Comparison of ENCODE assay signal across 9 mouse cellular contexts in genomic region chr7:111014893-111015292, GRCm38 (mm10). TPM values are rescaled to one million over a fixed set of nuclear protein-coding genes. Genes with fewer than 3 reads are reported as not detected.
A peak's percentile ranks its signal among the peaks of the same experiment; 100 is the strongest.
DNase-seq lines count a peak whose midpoint lies in the region; ATAC-seq and TF ChIP-seq lines count a peak whose summit lies in the region.
"Had no signal": no experiment of that assay in that cellular context is flagged by ENCODE, and none has a peak within 500 bp of the region (broad histone marks: within the 10 kb centered on the region; RNA-seq: fewer than 3 reads in every experiment).

No protein-coding gene starts in this region.

- peaks cover 26% of the 10 kb centered on the region for H3K9me3 ChIP-seq in E14TG2a.4 (ENCODE audit: low read length)
- no peaks in the 10 kb centered on the region for H3K9me3 ChIP-seq in forebrain, embryonic 15.5 days
- H3K9me3 ChIP-seq: limb, embryonic 15.5 days had no signal

- intact Hi-C loops in heart, postnatal 36 days (cut with DNase I), result loop anchor here (1.0 to 5.0 kb wide), 4 partner anchors 28 to 286 kb away; no protein-coding TSS in a partner anchor

- peak; percentile 84 for DNase-seq in c-Kit-positive CD71-positive TER-119-positive erythroid progenitor cells, embryonic 14.5 days (ENCODE audit: low spot score)
- DNase-seq in heart, postnatal 36 days, result peak; percentile 86 to 91
- peak; percentile 70 to 87 for DNase-seq in layer of hippocampus, adult 18-20 months (ENCODE audit: low spot score in 2 of 2)
- peak; percentile 83 for DNase-seq in lung, adult 2 months
- DNase-seq in thymus, adult 18-20 months, result peak; percentile 67 to 78

- peak; percentile 79 for ATAC-seq in forebrain, embryonic 15.5 days (replicated peaks)

- H3K27me3 ChIP-seq in E14TG2a.4 (ENCODE audit: insufficient read depth, low read length), result no peaks in the 10 kb centered on the region
- H3K27me3 ChIP-seq in forebrain, embryonic 15.5 days, result no peaks in the 10 kb centered on the region
- H3K27me3 ChIP-seq: limb, embryonic 15.5 days had no signal

- 38% methylated on average over 5 of the region's 5 CpGs for WGBS in forebrain, embryonic 15.5 days
- WGBS in lung, adult 2 months, result 12% methylated on average over 5 of the region's 5 CpGs
- WGBS in olfactory bulb, adult 2 months, result 39% methylated on average over 5 of the region's 5 CpGs

- no peaks in the 10 kb centered on the region for H3K4me1 ChIP-seq in E14TG2a.4 (replicated peaks; ENCODE audit: low read depth, low read length)
- H3K4me1 ChIP-seq in forebrain, embryonic 15.5 days, result no peaks in the 10 kb centered on the region
- no peaks in the 10 kb centered on the region for H3K4me1 ChIP-seq in lung, adult 2 months (ENCODE audit: control insufficient read depth, insufficient read depth, low read length)
- H3K4me1 ChIP-seq in olfactory bulb, adult 2 months (ENCODE audit: control insufficient read depth, insufficient read depth, low read length), result peaks cover 2% of the 10 kb centered on the region; the same call in 1 of the 2 replicates
- H3K4me1 ChIP-seq: limb, embryonic 15.5 days had no signal

- TF ChIP-seq POLR2A in lung, adult 2 months (IDR thresholded peaks at IDR 0.05; ENCODE audit: borderline replicate concordance, extremely low read depth, low read depth, low read length), result no peak
- TF ChIP-seq POLR2A in olfactory bulb, adult 2 months (IDR thresholded peaks at IDR 0.05; ENCODE audit: insufficient read depth, low read depth, low read length), result no peak

- peak; percentile 82 for TF ChIP-seq CTCF in E14TG2a.4 (conservative IDR thresholded peaks at IDR 0.05; ENCODE audit: low read length)
- TF ChIP-seq CTCF in lung, adult 2 months (IDR thresholded peaks at IDR 0.05; ENCODE audit: insufficient read depth, low read length), result peak; percentile 92
- peak; percentile 87 for TF ChIP-seq CTCF in olfactory bulb, adult 2 months (IDR thresholded peaks at IDR 0.05; ENCODE audit: insufficient read depth, low read depth, low read length)

- no peak overlapping the region for H3K27ac ChIP-seq in forebrain, embryonic 15.5 days (replicated peaks)
- no peak overlapping the region for H3K27ac ChIP-seq in olfactory bulb, adult 2 months (ENCODE audit: insufficient read depth, low read depth, low read length)
- H3K27ac ChIP-seq: limb, embryonic 15.5 days had no signal

- no peak overlapping the region for H3K9ac ChIP-seq in forebrain, embryonic 15.5 days (replicated peaks)
- H3K9ac ChIP-seq: limb, embryonic 15.5 days had no signal

- no peak overlapping the region for H3K4me3 ChIP-seq in E14TG2a.4 (replicated peaks; ENCODE audit: low read length)
- no peak overlapping the region for H3K4me3 ChIP-seq in forebrain, embryonic 15.5 days
- H3K4me3 ChIP-seq in lung, adult 2 months (replicated peaks; ENCODE audit: extremely low read depth, low read depth, low read length), result no peak overlapping the region
- H3K4me3 ChIP-seq in olfactory bulb, adult 2 months (ENCODE audit: insufficient read depth, low read depth, low read length), result no peak overlapping the region
- H3K4me3 ChIP-seq: limb, embryonic 15.5 days had no signal

- no peak overlapping the region for H3K4me2 ChIP-seq in forebrain, embryonic 15.5 days (replicated peaks)
- H3K4me2 ChIP-seq: limb, embryonic 15.5 days had no signal

- H3K36me3 ChIP-seq in E14TG2a.4 (ENCODE audit: insufficient read depth, low read length), result no peaks in the 10 kb centered on the region
- no peaks in the 10 kb centered on the region for H3K36me3 ChIP-seq in forebrain, embryonic 15.5 days
- H3K36me3 ChIP-seq: limb, embryonic 15.5 days had no signal

RNA-seq across cellular contexts. Expression of gene Ctr9, which starts 13.9 kb away (rescaled TPM):
- 80.6 and 87.5 TPM in 2 replicates for polyA plus RNA-seq in forebrain, embryonic 15.5 days (2015; fragmentation: Nextera tagmentation; extraction: Ambion mirVana)
- total RNA-seq in heart, postnatal 36 days (2021), result 10 to 100 TPM; 17.1 to 18.9 TPM
- 10 to 100 TPM; 43.8 to 43.9 TPM for total RNA-seq in layer of hippocampus, adult 18-20 months (2021)
- 6.9 and 9.1 TPM in 2 replicates for polyA plus RNA-seq in lung, adult 2 months (2012; rRNA removed)
- polyA plus RNA-seq in olfactory bulb, adult 2 months (2012; ENCODE audit: insufficient read depth, insufficient read length, low replicate concordance, missing spikeins), result not detected in 2 replicates

RNA-seq across cellular contexts. Expression of gene Mrvi1, which starts 32.6 kb away (rescaled TPM):
- polyA plus RNA-seq in forebrain, embryonic 15.5 days (2015; fragmentation: Nextera tagmentation; extraction: Ambion mirVana), result 0.55 and 0.87 TPM in 2 replicates
- total RNA-seq in heart, postnatal 36 days (2021), result 10 to 100 TPM; 13.4 to 15.8 TPM
- 1 to 10 TPM; 1.1 to 1.7 TPM for total RNA-seq in layer of hippocampus, adult 18-20 months (2021)
- polyA plus RNA-seq in lung, adult 2 months (2012; rRNA removed), result 7.0 and 10.8 TPM in 2 replicates
- polyA plus RNA-seq in olfactory bulb, adult 2 months (2012; ENCODE audit: insufficient read depth, insufficient read length, low replicate concordance, missing spikeins), result not detected in 2 replicates
